Mouse (Mus musculus) MEL (cell line): ENCODE data around the gene Slc17a7. TPM values are rescaled to one million over a fixed set of nuclear protein-coding genes. Genes with fewer than 3 reads are reported as not detected.

Source experiments
- DNase-seq: peaks from one replicate; pipeline ENCODE4 v3.0.0; 2011; ENCODE audit warnings: low read depth, low spot score
- H3K27ac ChIP-seq: 2 replicates; pipeline ENCODE4 v1.5.1; 2012; ENCODE audit warnings: low read depth, mild to moderate bottlenecking, control low read depth, low read length, moderate library complexity; ENCODE audit not compliant: control insufficient read depth
- H3K27me3 ChIP-seq, 2 experiments: fragments of 150-350 bp in 1 of 2; sonication (generic) in 1 of 2; 2 replicates each; pipeline ENCODE4 v1.6.1; 2012; ENCODE audit warnings: low read length in 2 of 2, mild to moderate bottlenecking in 2 of 2, improper control_type of control experiment in 1 of 2, moderate library complexity in 1 of 2; ENCODE audit not compliant: insufficient read depth in 2 of 2, control insufficient read depth in 1 of 2
- H3K36me3 ChIP-seq, 2 experiments: 2 replicates each; pipeline ENCODE4 v1.6.1; 2012 to 2014; ENCODE audit warnings: low read length in 2 of 2, improper control_type of control experiment in 1 of 2, inconsistent platforms in 1 of 2, mild to moderate bottlenecking in 1 of 2; ENCODE audit not compliant: insufficient read depth in 2 of 2, control insufficient read depth in 1 of 2
- H3K4me1 ChIP-seq, 2 experiments: fragments of 150-350 bp in 1 of 2; sonication (generic) in 1 of 2; 2 replicates each; pipeline ENCODE4 v1.6.1; 2012; ENCODE audit warnings: low read length in 2 of 2, improper control_type of control experiment in 1 of 2, mild to moderate bottlenecking in 1 of 2; ENCODE audit not compliant: insufficient read depth in 2 of 2, control insufficient read depth in 1 of 2
- H3K4me3 ChIP-seq, 2 experiments: fragments of 150-350 bp in 1 of 2; sonication (generic) in 1 of 2; 2 replicates each; pipeline ENCODE4 v1.5.1; 2012; ENCODE audit warnings: low read depth in 2 of 2, low read length in 2 of 2, mild to moderate bottlenecking in 2 of 2, moderate library complexity in 2 of 2, control low read depth in 1 of 2, improper control_type of control experiment in 1 of 2; ENCODE audit not compliant: control insufficient read depth in 1 of 2, insufficient read depth in 1 of 2
- H3K79me2 ChIP-seq: 2 replicates; pipeline ENCODE4 v1.6.1; 2012; ENCODE audit warnings: mild to moderate bottlenecking, low read length, moderate library complexity; ENCODE audit not compliant: control insufficient read depth, poor library complexity, insufficient read depth
- H3K9ac ChIP-seq: 2 replicates; pipeline ENCODE4 v1.6.1; 2012; ENCODE audit warnings: low read depth, mild to moderate bottlenecking, control low read depth, low read length, moderate library complexity; ENCODE audit not compliant: control insufficient read depth, poor library complexity, severe bottlenecking
- H3K9me3 ChIP-seq: fragments of 150-350 bp; sonication (generic); replicated peaks from 2 replicates; pipeline ENCODE4 v1.6.1; 2012; ENCODE audit warnings: mild to moderate bottlenecking, low read length, improper control_type of control experiment, moderate library complexity; ENCODE audit not compliant: insufficient read depth
- CHD1 ChIP-seq: IDR thresholded peaks from 2 replicates; pipeline ENCODE4 v1.6.1; 2012; ENCODE audit warnings: low read depth, mild to moderate bottlenecking, inconsistent platforms, low read length, improper control_type of control experiment
- CHD2 ChIP-seq: IDR thresholded peaks from 2 replicates; pipeline ENCODE4 v1.6.1; 2011; ENCODE audit warnings: low read length, improper control_type of control experiment
- ETS1 ChIP-seq: IDR thresholded peaks from 2 replicates; pipeline ENCODE4 v1.6.1; 2012; ENCODE audit warnings: low read depth, mild to moderate bottlenecking, inconsistent platforms, low read length, improper control_type of control experiment, moderate library complexity
- GATA1 ChIP-seq: IDR thresholded peaks from 2 replicates; pipeline ENCODE4 v1.6.1; 2011; ENCODE audit warnings: low read depth, low read length, improper control_type of control experiment
- JUND ChIP-seq: IDR thresholded peaks from 2 replicates; pipeline ENCODE4 v1.6.1; 2011; ENCODE audit warnings: low read depth, mild to moderate bottlenecking, improper control_type of control experiment, low read length
- KAT2A ChIP-seq: conservative IDR thresholded peaks from 2 replicates; pipeline ENCODE4 v1.6.1; 2012; ENCODE audit warnings: low read depth, low read length, improper control_type of control experiment, inconsistent platforms
- MAFK ChIP-seq: IDR thresholded peaks from 2 replicates; pipeline ENCODE4 v1.6.1; 2011; ENCODE audit warnings: low read depth, mild to moderate bottlenecking, low read length, improper control_type of control experiment, borderline replicate concordance
- MAZ ChIP-seq: IDR thresholded peaks from 2 replicates; pipeline ENCODE4 v1.6.1; 2012; ENCODE audit warnings: low read depth, mild to moderate bottlenecking, inconsistent platforms, low read length, improper control_type of control experiment
- MYC ChIP-seq: IDR thresholded peaks from 2 replicates; pipeline ENCODE4 v1.6.1; 2011; ENCODE audit warnings: low read depth, mild to moderate bottlenecking, low read length, improper control_type of control experiment, moderate library complexity
- NRF1 ChIP-seq: IDR thresholded peaks from 2 replicates; pipeline ENCODE4 v1.6.1; 2014; ENCODE audit warnings: low read depth, mild to moderate bottlenecking, inconsistent platforms, low read length, improper control_type of control experiment, moderate library complexity; ENCODE audit not compliant: poor library complexity, insufficient read depth, severe bottlenecking
- POLR2A ChIP-seq, 2 experiments: IDR thresholded peaks; 2 replicates each; pipeline ENCODE4 v1.6.1; 2011 to 2012; ENCODE audit warnings: low read length in 2 of 2, mild to moderate bottlenecking in 2 of 2, control low read depth in 1 of 2, improper control_type of control experiment in 1 of 2, low read depth in 1 of 2, moderate library complexity in 1 of 2; ENCODE audit not compliant: control insufficient read depth in 1 of 2, insufficient read depth in 1 of 2, poor library complexity in 1 of 2
- POLR2AphosphoS2 ChIP-seq: IDR thresholded peaks from 2 replicates; pipeline ENCODE4 v1.6.1; 2011; ENCODE audit warnings: low read length, improper control_type of control experiment
- RAD21 ChIP-seq: IDR thresholded peaks from 2 replicates; pipeline ENCODE4 v1.6.1; 2011; ENCODE audit warnings: mild to moderate bottlenecking, low read depth, low read length, improper control_type of control experiment
- SMC3 ChIP-seq: IDR thresholded peaks from 2 replicates; pipeline ENCODE4 v1.6.1; 2011; ENCODE audit warnings: low read depth, low read length, improper control_type of control experiment
- TAL1 ChIP-seq: IDR thresholded peaks from 2 replicates; pipeline ENCODE4 v1.6.1; 2012; ENCODE audit warnings: mild to moderate bottlenecking, inconsistent platforms, low read length, moderate library complexity, mixed read lengths
- TBP ChIP-seq: IDR thresholded peaks from 2 replicates; pipeline ENCODE4 v1.8.0; 2011; ENCODE audit warnings: low read depth, low read length, improper control_type of control experiment
- TCF12 ChIP-seq: IDR thresholded peaks from 2 replicates; pipeline ENCODE4 v1.6.1; 2014; ENCODE audit warnings: low read depth, mild to moderate bottlenecking, inconsistent platforms, low read length, improper control_type of control experiment, moderate library complexity
- USF1 ChIP-seq: IDR thresholded peaks from 2 replicates; pipeline ENCODE4 v1.6.1; 2014; ENCODE audit warnings: low read depth, mild to moderate bottlenecking, inconsistent platforms, low read length, improper control_type of control experiment, moderate library complexity
- USF2 ChIP-seq, 2 experiments: IDR thresholded peaks; 2 replicates each; pipeline ENCODE4 v1.6.1; 2011 to 2012; ENCODE audit warnings: improper control_type of control experiment in 2 of 2, low read length in 2 of 2, borderline replicate concordance in 1 of 2, inconsistent platforms in 1 of 2, low read depth in 1 of 2, mild to moderate bottlenecking in 1 of 2; ENCODE audit not compliant: insufficient read depth in 1 of 2
- ZNF384 ChIP-seq: IDR thresholded peaks from 2 replicates; pipeline ENCODE4 v1.6.1; 2012; ENCODE audit warnings: low read depth, mild to moderate bottlenecking, inconsistent platforms, low read length, improper control_type of control experiment
- polyA plus RNA-seq, 2 experiments: library from polyadenylated mRNA; stranded (reverse) in 1 of 2; unstranded in 1 of 2; fragments of >175 nt in 1 of 2; fragments of >200 nt in 1 of 2; gene quantifications; 2 replicates each; pipeline versions ENCODE4 v1.2.1 to v1.2.4; 2012; ENCODE audit warnings: low replicate concordance in 2 of 2, low read depth in 1 of 2; ENCODE audit not compliant: insufficient read length in 2 of 2, insufficient read depth in 1 of 2, missing spikeins in 1 of 2
- total RNA-seq: library from RNA; depleted of rRNA; stranded (reverse); fragments of 300-350 nt; gene quantifications from 2 replicates; pipeline ENCODE4 v1.2.3, GENCODE M21; 2012

The Slc17a7 gene
- total and polyA plus RNA-seq, 3 experiments, result 0.23 to 1.0 TPM; not detected in 1

GRCm38 (mm10) chr7:45162551-45162950 lies 1.2 kb upstream of the Slc17a7 start:
- H3K79me2 ChIP-seq, result no peaks in the 10 kb centered on the region
- H3K27me3 ChIP-seq, result peaks cover 4 to 9% of the 10 kb centered on the region in 2 experiments
- peak overlapping the region in 1 of 2 experiments; percentile 5; a peak in 1 of 4 replicates for H3K4me3 ChIP-seq
- DNase-seq, result no peak
- H3K4me1 ChIP-seq, result no peaks in the 10 kb centered on the region; a peak in 2 of 4 replicates
- no peak for TF ChIP-seq ZNF384
- no peak for TF ChIP-seq USF2 (IDR thresholded peaks at IDR 0.05; ENCODE audit: borderline replicate concordance in 1 of 2, insufficient read depth in 1 of 2, low read depth in 1 of 2, low read length in 2 of 2)
- no peak for TF ChIP-seq USF1
- TF ChIP-seq POLR2A (IDR thresholded peaks at IDR 0.05; ENCODE audit: control insufficient read depth in 1 of 2, insufficient read depth in 1 of 2, low read depth in 1 of 2, low read length in 2 of 2, poor library complexity in 1 of 2), result no peak
- no peak for TF ChIP-seq TBP
- TF ChIP-seq MYC, result no peak
- TF ChIP-seq SMC3, result no peak
- peaks cover 0 to 4% of the 10 kb centered on the region in 2 experiments; a peak in 1 of 4 replicates for H3K36me3 ChIP-seq
- H3K9ac ChIP-seq, result no peak overlapping the region
- H3K9me3 ChIP-seq, result no peaks in the 10 kb centered on the region
- no peak overlapping the region for H3K27ac ChIP-seq

- Histone ChIP-seq H3K9me3 (no peaks in the 10 kb centered on the region), H3K27ac (no peak overlapping the region), H3K27me3 (peaks cover 4 to 9% of the 10 kb centered on the region in 2 experiments), H3K9ac (no peak overlapping the region), H3K4me1 (no peaks in the 10 kb centered on the region; a peak in 2 of 4 replicates), H3K36me3 (peaks cover 0 to 4% of the 10 kb centered on the region in 2 experiments; a peak in 1 of 4 replicates), H3K79me2 (no peaks in the 10 kb centered on the region), H3K4me3 (no peak overlapping the region)
- DNase-seq, result no peak
- TF ChIP-seq CHD1 (no peak), USF1 (no peak), MAZ (no peak), GATA1 (no peak), POLR2AphosphoS2 (no peak), SMC3 (no peak), RAD21 (no peak), MAFK (no peak), ETS1 (no peak), TAL1 (no peak), KAT2A (no peak), TCF12 (no peak), JUND (no peak), CHD2 (no peak), NRF1 (no peak)
These were observed 643 bp upstream of the Slc17a7 start for GRCm38 (mm10) chr7:45162996-45163615.
